Mouse (Mus musculus) heart, embryonic 13.5 days (tissue): ENCODE measurements around the gene Gphn. TPM values are rescaled to one million over a fixed set of nuclear protein-coding genes. Genes with fewer than 3 reads are reported as not detected.

Source experiments
- ATAC-seq: fragments of 200-750 bp; cut with Nextera tagmentation; 2 replicates; pipeline ENCODE4 v1.8.0; 2017; ENCODE audit warnings: moderate TSS enrichment; ENCODE audit not compliant: insufficient number of reproducible peaks, low FRiP score, low TSS enrichment; ENCODE audit errors: extremely low read depth
- H3K27ac ChIP-seq: fragments of 300-500 bp; sonication (generic); replicated peaks from 2 replicates; pipeline ENCODE4 v1.5.1; 2015; ENCODE audit warnings: moderate library complexity, mild to moderate bottlenecking, inconsistent platforms
- H3K27me3 ChIP-seq: fragments of 300-500 bp; sonication (generic); replicated peaks from 2 replicates; pipeline ENCODE4 v1.6.1; 2015; ENCODE audit warnings: mild to moderate bottlenecking, inconsistent platforms
- H3K36me3 ChIP-seq: fragments of 300-500 bp; sonication (generic); 2 replicates; pipeline ENCODE4 v1.6.1; 2015; ENCODE audit warnings: mild to moderate bottlenecking, inconsistent platforms
- H3K4me1 ChIP-seq: fragments of 300-500 bp; sonication (generic); 2 replicates; pipeline ENCODE4 v1.6.1; 2015; ENCODE audit warnings: inconsistent platforms
- H3K4me2 ChIP-seq: fragments of 300-500 bp; sonication (generic); 2 replicates; pipeline ENCODE4 v1.6.1; 2015; ENCODE audit warnings: inconsistent platforms, mild to moderate bottlenecking, moderate library complexity
- H3K4me3 ChIP-seq: fragments of 300-500 bp; sonication (generic); 2 replicates; pipeline ENCODE4 v1.5.1; 2015; ENCODE audit warnings: moderate library complexity, mild to moderate bottlenecking, inconsistent platforms
- H3K9ac ChIP-seq: fragments of 300-500 bp; sonication (generic); 2 replicates; pipeline ENCODE4 v1.6.1; 2015; ENCODE audit warnings: inconsistent platforms, mild to moderate bottlenecking, moderate library complexity
- H3K9me3 ChIP-seq: fragments of 300-500 bp; sonication (generic); 2 replicates; pipeline ENCODE4 v1.6.1; 2016; ENCODE audit warnings: inconsistent platforms
- WGBS: fragments of 180-500 bp; shearing (Covaris S2); methylation state at CpG from one replicate; pipeline ENCODE4 v1.1.7; 2015; ENCODE audit warnings: mixed read lengths; 5-methylcytosine and 5-hydroxymethylcytosine counted together
- polyA plus RNA-seq: library from polyadenylated mRNA; unstranded; fragments of >200 nt; fragmentation: Nextera tagmentation; extraction: Ambion mirVana; gene quantifications from 2 replicates; pipeline ENCODE4 v1.2.1, GENCODE M21; 2015

Gene Gphn
- polyA plus RNA-seq, 1 experiment from 2014 or later = 10.2 TPM

GRCm38 (mm10) chr12:78227021-78227932 is 1.1 kb downstream of the Gphn start:
- H3K4me1 ChIP-seq = peaks cover 14% of the 10 kb centered on the region
- no peaks in the 10 kb centered on the region for H3K36me3 ChIP-seq
- H3K9me3 ChIP-seq = no peaks in the 10 kb centered on the region
- ATAC-seq = no peak
- H3K4me2 ChIP-seq = peak overlapping the region; percentile 83
- peak overlapping the region; percentile 97 for H3K4me3 ChIP-seq
- WGBS = under 1% methylated on average over 49 of the region's 57 CpGs
- H3K9ac ChIP-seq = peak overlapping the region; percentile 93
- H3K27ac ChIP-seq = peak overlapping the region; percentile 99
- no peaks in the 10 kb centered on the region for H3K27me3 ChIP-seq

GRCm38 (mm10) chr12:78228139-78228538 is 2.0 kb downstream of the Gphn start:
- Histone ChIP-seq H3K9me3 (no peaks in the 10 kb centered on the region), H3K27me3 (no peaks in the 10 kb centered on the region), H3K4me3 (peak overlapping the region; percentile 97), H3K4me1 (peaks cover 15% of the 10 kb centered on the region), H3K36me3 (no peaks in the 10 kb centered on the region), H3K27ac (no peak overlapping the region), H3K4me2 (peak overlapping the region; percentile 83), H3K9ac (peak overlapping the region; percentile 93)
- 43% methylated on average over 4 of the region's 4 CpGs for WGBS
- no peak for ATAC-seq

- Histone ChIP-seq H3K9me3 (no peaks in the 10 kb centered on the region), H3K36me3 (no peaks in the 10 kb centered on the region), H3K4me2 (no peak overlapping the region), H3K27ac (no peak overlapping the region), H3K4me1 (peaks cover 12% of the 10 kb centered on the region), H3K4me3 (no peak overlapping the region), H3K27me3 (no peaks in the 10 kb centered on the region), H3K9ac (no peak overlapping the region)
- no peak for ATAC-seq
Measured at GRCm38 (mm10) chr12:78232560-78232959, 6.4 kb downstream of the Gphn start.

- WGBS = 63% methylated on average over 1 of the region's 1 CpGs
- H3K27ac ChIP-seq = no peak overlapping the region
Measured at GRCm38 (mm10) chr12:78248366-78248765, 22.2 kb downstream of the Gphn start.

GRCm38 (mm10) chr12:78249151-78249550 is 23.0 kb downstream of the Gphn start:
- no peak overlapping the region for H3K27ac ChIP-seq
- H3K36me3 ChIP-seq = no peaks in the 10 kb centered on the region
- ATAC-seq = no peak
- H3K4me1 ChIP-seq = 0 out of 2 replicates have a peak, but pooled peaks cover 3% of the 10 kb centered on the region
- H3K9me3 ChIP-seq = no peaks in the 10 kb centered on the region
- no peak overlapping the region for H3K4me2 ChIP-seq
- no peak overlapping the region for H3K9ac ChIP-seq
- H3K27me3 ChIP-seq = no peaks in the 10 kb centered on the region
- H3K4me3 ChIP-seq = no peak overlapping the region

More at GRCm38 (mm10) chr12:78248366-78248765, 22.2 kb downstream of the Gphn start:
- no peak overlapping the region for H3K4me3 ChIP-seq
- 0 out of 2 replicates have a peak, but pooled peaks cover 3% of the 10 kb centered on the region for H3K4me1 ChIP-seq
- H3K9me3 ChIP-seq = no peaks in the 10 kb centered on the region
- H3K36me3 ChIP-seq = no peaks in the 10 kb centered on the region
- H3K9ac ChIP-seq = no peak overlapping the region
- no peak for ATAC-seq
- no peak overlapping the region for H3K4me2 ChIP-seq
- H3K27me3 ChIP-seq = no peaks in the 10 kb centered on the region

GRCm38 (mm10) chr12:78277386-78277785 is 51.2 kb downstream of the Gphn start:
- ATAC-seq = no peak
- H3K9ac ChIP-seq = no peak overlapping the region
- no peak overlapping the region for H3K4me3 ChIP-seq
- H3K27me3 ChIP-seq = no peaks in the 10 kb centered on the region
- H3K4me2 ChIP-seq = no peak overlapping the region
- H3K27ac ChIP-seq = no peak overlapping the region
- H3K4me1 ChIP-seq = 0 out of 2 replicates have a peak, but pooled peaks cover 4% of the 10 kb centered on the region
- WGBS = 56% methylated on average over 2 of the region's 2 CpGs
- no peaks in the 10 kb centered on the region for H3K36me3 ChIP-seq
- H3K9me3 ChIP-seq = 0 out of 2 replicates have a peak, but pooled peaks cover 6% of the 10 kb centered on the region

GRCm38 (mm10) chr12:78290384-78290783 is 64.2 kb downstream of the Gphn start:
- no peak for ATAC-seq

GRCm38 (mm10) chr12:78298824-78299398 is 72.7 kb downstream of the Gphn start:
- Histone ChIP-seq H3K4me3 (no peak overlapping the region), H3K27me3 (no peaks in the 10 kb centered on the region), H3K4me2 (no peak overlapping the region), H3K27ac (no peak overlapping the region), H3K9me3 (no peaks in the 10 kb centered on the region), H3K36me3 (no peaks in the 10 kb centered on the region), H3K9ac (no peak overlapping the region), H3K4me1 (no peaks in the 10 kb centered on the region)
- WGBS = 72% methylated on average over 1 of the region's 1 CpGs
- ATAC-seq = no peak

More at GRCm38 (mm10) chr12:78290384-78290783, 64.2 kb downstream of the Gphn start:
- no peaks in the 10 kb centered on the region for H3K27me3 ChIP-seq
- H3K9ac ChIP-seq = no peak overlapping the region
- H3K4me1 ChIP-seq = peaks cover 7% of the 10 kb centered on the region; the same call in 1 of the 2 replicates
- H3K4me3 ChIP-seq = no peak overlapping the region
- H3K27ac ChIP-seq = no peak overlapping the region
- H3K9me3 ChIP-seq = no peaks in the 10 kb centered on the region
- no peaks in the 10 kb centered on the region for H3K36me3 ChIP-seq
- no peak overlapping the region for H3K4me2 ChIP-seq
- 24% methylated on average over 1 of the region's 1 CpGs for WGBS

- no peak for ATAC-seq
- H3K9ac ChIP-seq = no peak overlapping the region
- H3K9me3 ChIP-seq = no peaks in the 10 kb centered on the region
- no peak overlapping the region for H3K4me3 ChIP-seq
- no peak overlapping the region for H3K4me2 ChIP-seq
- H3K4me1 ChIP-seq = no peaks in the 10 kb centered on the region
- H3K27ac ChIP-seq = no peak overlapping the region
- no peaks in the 10 kb centered on the region for H3K27me3 ChIP-seq
- 0 out of 2 replicates have a peak, but pooled peaks cover 4% of the 10 kb centered on the region for H3K36me3 ChIP-seq
Measured at GRCm38 (mm10) chr12:78315106-78315505, 88.9 kb downstream of the Gphn start.

GRCm38 (mm10) chr12:78327946-78328345 is 101.8 kb downstream of the Gphn start:
- Histone ChIP-seq H3K9ac (no peak overlapping the region), H3K9me3 (no peaks in the 10 kb centered on the region)

GRCm38 (mm10) chr12:78332107-78332506 is 105.9 kb downstream of the Gphn start:
- Histone ChIP-seq H3K4me1 (no peaks in the 10 kb centered on the region), H3K27me3 (no peaks in the 10 kb centered on the region), H3K36me3 (no peaks in the 10 kb centered on the region), H3K27ac (no peak overlapping the region), H3K4me3 (no peak overlapping the region), H3K4me2 (no peak overlapping the region), H3K9me3 (no peaks in the 10 kb centered on the region), H3K9ac (no peak overlapping the region)
- ATAC-seq = no peak
- 51% methylated on average over 3 of the region's 3 CpGs for WGBS

More at GRCm38 (mm10) chr12:78327946-78328345, 101.8 kb downstream of the Gphn start:
- 77% methylated on average over 4 of the region's 4 CpGs for WGBS
- H3K4me1 ChIP-seq = no peaks in the 10 kb centered on the region
- no peak overlapping the region for H3K4me3 ChIP-seq
- no peak for ATAC-seq
- no peak overlapping the region for H3K4me2 ChIP-seq
- no peaks in the 10 kb centered on the region for H3K27me3 ChIP-seq
- H3K27ac ChIP-seq = no peak overlapping the region
- no peaks in the 10 kb centered on the region for H3K36me3 ChIP-seq
